Mouse (Mus musculus): Measurements from ENCODE around the gene Ngef.

GRCm38 (mm10) chr1:87562967-87563366 lies 10.7 kb downstream of the Ngef start:
- TF ChIP-seq ZC3H11A (IDR thresholded peaks at IDR 0.05; ENCODE audit: borderline replicate concordance, low read depth, low read length) (no peak), ZNF384 (IDR thresholded peaks at IDR 0.05; ENCODE audit: low read depth, low read length) (no peak), MAFK (IDR thresholded peaks at IDR 0.05; ENCODE audit: insufficient read depth, low read depth, low read length) (no peak), CHD2 (IDR thresholded peaks at IDR 0.05; ENCODE audit: low read depth, low read length) (no peak)
